In the genomic region with DNA sequence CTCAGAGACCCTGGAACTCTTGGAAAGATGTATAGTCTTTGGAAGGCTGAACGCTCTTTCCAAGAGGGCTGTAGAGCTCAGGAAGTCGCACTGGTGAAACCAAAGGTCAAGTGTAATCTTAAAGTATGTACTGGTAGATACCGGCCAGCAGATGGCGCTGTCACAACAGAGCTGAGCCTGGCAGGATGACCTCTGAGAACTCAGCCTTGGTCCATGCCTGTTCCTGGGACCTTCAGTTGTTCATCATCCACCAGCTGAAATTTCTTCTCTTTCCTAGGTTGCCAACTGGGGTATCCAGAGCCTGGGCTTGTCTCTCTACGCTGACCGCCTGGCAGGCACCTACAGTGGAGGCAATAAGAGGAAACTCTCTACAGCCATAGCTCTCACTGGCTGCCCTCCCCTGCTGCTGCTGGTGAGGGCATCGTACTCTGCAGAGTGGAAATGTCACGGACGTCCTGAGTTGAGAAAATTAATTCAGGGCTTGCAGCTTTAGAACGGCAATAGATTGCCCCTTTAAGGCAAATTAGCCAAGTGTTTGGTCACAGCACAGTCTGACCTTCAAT, we compare ENCODE assay signal across 9 mouse cellular contexts.
DNase-seq lines count a peak whose midpoint lies in the region; ATAC-seq and TF ChIP-seq lines count a peak whose summit lies in the region.
"Had no signal": no experiment of that assay in that cellular context is flagged by ENCODE, and none has a peak within 500 bp of the region (broad histone marks: within the 10 kb centered on the region; RNA-seq: fewer than 3 reads in every experiment).

No protein-coding gene starts in this region.

- H3K4me2 ChIP-seq in stomach, embryonic 16.5 days (ENCODE audit: low read depth, low read length): no peak overlapping the region
- H3K4me2 ChIP-seq: neural tube, embryonic 13.5 days had no signal

- no peak overlapping the region for H3K27ac ChIP-seq in cortical plate, adult 2 months (ENCODE audit: insufficient read depth, low read length)
- no peak overlapping the region for H3K27ac ChIP-seq in stomach, embryonic 16.5 days (ENCODE audit: low read length)
- H3K27ac ChIP-seq: neural tube, embryonic 13.5 days had no signal

- WGBS in stomach, embryonic 16.5 days: 41% methylated on average over 10 of the region's 10 CpGs

- H3K9me3 ChIP-seq in stomach, embryonic 16.5 days (replicated peaks; ENCODE audit: control insufficient read depth, low read length): no peaks in the 10 kb centered on the region
- H3K9me3 ChIP-seq: neural tube, embryonic 13.5 days had no signal

- no peaks in the 10 kb centered on the region for H3K36me3 ChIP-seq in stomach, embryonic 16.5 days (ENCODE audit: control insufficient read depth, insufficient read depth, low read length)
- H3K36me3 ChIP-seq: neural tube, embryonic 13.5 days had no signal

- peak; percentile 62 for TF ChIP-seq CTCF in cortical plate, adult 2 months (IDR thresholded peaks at IDR 0.05; ENCODE audit: extremely low read depth, insufficient read depth, low read length)

- intact Hi-C loops in left cerebral cortex, postnatal 14 days (cut with DNase I): no loop called here

- no peak for TF ChIP-seq POLR2A in cortical plate, adult 2 months (IDR thresholded peaks at IDR 0.05; ENCODE audit: extremely low read depth, insufficient read depth, low read length)

- no peak overlapping the region for H3K4me3 ChIP-seq in cortical plate, adult 2 months (ENCODE audit: insufficient read depth, low read length)
- no peak overlapping the region for H3K4me3 ChIP-seq in stomach, embryonic 16.5 days (replicated peaks; ENCODE audit: low read length)
- H3K4me3 ChIP-seq: neural tube, embryonic 13.5 days had no signal

- peak; percentile 37; the same call in 1 of the 2 replicates for ATAC-seq in stomach, embryonic 16.5 days (ENCODE audit: insufficient read depth, low FRiP score)

- no peak overlapping the region for H3K9ac ChIP-seq in stomach, embryonic 16.5 days (ENCODE audit: low read length)
- H3K9ac ChIP-seq: neural tube, embryonic 13.5 days had no signal

- no peaks in the 10 kb centered on the region for H3K27me3 ChIP-seq in stomach, embryonic 16.5 days (ENCODE audit: control insufficient read depth, insufficient read depth, low read length)
- H3K27me3 ChIP-seq: neural tube, embryonic 13.5 days had no signal

- DNase-seq in heart, adult 8-10 months (ENCODE audit: low spot score): peak; percentile 9
- no peak for DNase-seq in heart, adult 9 months (ENCODE audit: low spot score in 2 of 2)
- DNase-seq in adrenal gland, adult (ENCODE audit: inconsistent age in 2 of 2, low spot score in 1 of 2): peak; percentile 82 to 94
- DNase-seq in heart, postnatal 4 days: peak; percentile 74
- peak; percentile 8 to 40 for DNase-seq in left cerebral cortex, postnatal 14 days (ENCODE audit: low spot score in 2 of 2)
- peak; percentile 13 to 20 for DNase-seq in monocyte, adult 2 months (ENCODE audit: low read depth in 1 of 2, low spot score in 2 of 2)

- H3K4me1 ChIP-seq in cortical plate, adult 2 months (ENCODE audit: control insufficient read depth, insufficient read depth, low read length): no peaks in the 10 kb centered on the region
- H3K4me1 ChIP-seq in stomach, embryonic 16.5 days (ENCODE audit: control insufficient read depth, insufficient read depth, low read length): no peaks in the 10 kb centered on the region
- H3K4me1 ChIP-seq: neural tube, embryonic 13.5 days had no signal

Comparison
In these comparisons a context has a peak if more than half of its experiments do, and no peak if none do; other contexts are left out.
1. DNase-seq: peak in heart, adult 8-10 months (single experiment), adrenal gland, adult (2 of 2), heart, postnatal 4 days (single experiment), left cerebral cortex, postnatal 14 days (2 of 2) and monocyte, adult 2 months (2 of 2); none in heart, adult 9 months (0 of 2).